Mouse (Mus musculus): ENCODE measurements around the gene Kcnb1.

- TF ChIP-seq CTCF (IDR thresholded peaks at IDR 0.05; ENCODE audit: low read depth) = no peak
- TF ChIP-seq EP300 (IDR thresholded peaks at IDR 0.05; ENCODE audit: low read depth) = no peak
Measured at GRCm38 (mm10) chr2:167074587-167074986, 115.4 kb downstream of the Kcnb1 start.
